Mouse (Mus musculus) ovary, postnatal 14 days (tissue): Measurements from ENCODE around the gene Olfr287.

Source experiments
- DNase-seq: peaks from one replicate; pipeline ENCODE4 v3.0.0; 2022; ENCODE audit warnings: low spot score

The Olfr287 gene

DNA sequence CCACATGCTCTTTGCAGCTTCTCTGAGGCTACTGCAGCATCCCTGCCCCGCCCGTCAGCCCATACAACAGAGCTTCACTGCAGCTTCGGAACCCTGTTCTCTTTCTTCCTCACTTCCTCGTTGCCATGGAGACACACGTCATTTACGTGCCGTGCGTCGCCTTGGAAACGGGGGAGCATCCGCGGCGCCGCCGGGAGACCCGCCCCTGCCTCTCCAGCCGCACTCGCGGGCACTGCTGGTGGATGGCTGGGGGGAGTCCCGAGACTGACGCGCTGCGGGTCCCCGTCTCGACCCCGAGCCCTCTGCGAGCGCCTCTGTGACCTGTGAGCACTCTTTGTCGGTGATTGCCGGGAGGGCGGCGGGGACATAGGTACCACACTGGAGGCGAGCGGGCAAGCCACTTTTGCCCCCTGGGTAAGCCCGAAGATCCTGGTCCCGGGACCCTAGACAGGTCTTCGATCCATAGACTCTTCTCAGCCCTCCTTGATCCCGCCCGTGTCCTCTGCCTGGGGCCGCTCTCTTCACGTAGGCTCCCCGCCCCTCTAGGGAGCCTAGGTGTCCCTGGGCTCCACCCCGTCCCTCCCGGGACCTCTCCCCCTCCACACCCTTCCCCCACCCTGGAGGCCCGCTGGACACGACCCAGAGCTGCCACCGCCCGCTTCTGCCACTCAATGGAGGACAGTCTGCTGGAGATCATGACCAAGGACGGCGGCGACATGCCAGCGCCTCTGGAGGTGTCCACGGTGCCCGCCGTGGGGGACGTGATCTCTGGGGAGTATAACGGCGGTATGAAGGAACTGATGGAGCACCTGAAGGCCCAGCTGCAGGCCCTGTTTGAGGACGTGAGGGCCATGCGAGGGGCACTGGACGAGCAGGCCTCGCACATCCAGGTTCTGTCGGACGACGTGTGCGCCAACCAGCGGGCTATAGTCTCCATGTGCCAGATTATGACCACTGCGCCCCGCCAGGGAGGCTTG, 52.9 kb downstream of the Olfr287 start:
- DNase-seq, result peak; percentile 52

DNA sequence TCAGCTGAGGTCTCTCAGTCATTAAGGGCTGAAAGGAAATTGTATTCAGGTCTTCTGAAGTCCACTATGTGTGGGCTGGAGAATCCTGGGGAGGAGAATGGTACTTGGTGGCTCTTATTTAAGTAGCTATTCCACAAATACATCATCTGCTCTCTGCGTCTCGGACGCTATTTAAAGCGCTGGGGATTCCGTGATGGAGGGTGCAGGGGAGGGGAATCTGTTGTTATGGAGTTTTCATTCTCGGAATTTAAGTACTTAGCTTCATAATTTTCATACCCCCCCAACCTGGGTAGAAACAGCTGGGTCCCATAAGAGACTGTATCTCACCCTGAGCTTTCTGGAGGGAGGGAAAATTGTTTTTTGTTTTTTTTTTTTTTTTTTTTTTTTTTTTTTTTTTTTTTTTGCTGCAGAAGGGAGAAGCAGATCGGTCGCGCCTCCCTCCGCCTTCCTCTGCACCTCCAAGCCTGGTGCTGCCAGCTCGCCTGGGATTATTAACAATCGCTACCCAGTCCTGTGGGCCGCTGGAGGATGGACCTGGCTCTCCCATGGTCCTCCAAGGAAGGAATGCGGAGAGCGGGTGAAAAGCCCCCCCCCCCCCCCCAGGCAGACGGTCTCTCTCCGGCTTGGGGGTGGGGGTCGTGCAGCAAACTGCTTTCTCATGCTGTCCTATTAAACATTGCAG, 53.8 kb downstream of the Olfr287 start, which contains the start of gene Ccdc184:
Ccdc184 (plus strand) TSS at position 196 of the 682 bp plus-strand sequence.
- DNase-seq, result no peak

DNA sequence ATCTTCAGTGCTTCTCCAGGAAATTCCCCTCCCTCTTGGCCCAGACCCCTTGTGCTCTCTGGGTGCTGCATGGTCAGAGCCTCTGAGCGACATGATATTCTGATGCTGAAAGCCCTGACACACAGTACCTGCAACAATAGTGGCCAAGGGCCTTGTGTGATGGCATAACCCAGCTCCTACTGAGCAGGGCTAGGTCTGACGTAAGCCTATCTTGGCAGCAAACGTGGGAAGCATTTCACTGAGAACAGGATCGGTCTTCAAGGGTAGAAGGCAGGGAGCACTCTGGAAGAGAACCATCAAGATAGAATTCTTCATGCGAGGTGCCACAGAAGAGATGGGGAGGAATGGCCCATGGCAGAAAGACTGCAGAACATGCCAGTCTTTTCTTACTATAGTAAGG, 55.3 kb downstream of the Olfr287 start, which contains the start of gene Asb8:
Asb8 (minus strand) TSS at position 101 of the 400 bp plus-strand sequence.
- no peak for DNase-seq

DNA sequence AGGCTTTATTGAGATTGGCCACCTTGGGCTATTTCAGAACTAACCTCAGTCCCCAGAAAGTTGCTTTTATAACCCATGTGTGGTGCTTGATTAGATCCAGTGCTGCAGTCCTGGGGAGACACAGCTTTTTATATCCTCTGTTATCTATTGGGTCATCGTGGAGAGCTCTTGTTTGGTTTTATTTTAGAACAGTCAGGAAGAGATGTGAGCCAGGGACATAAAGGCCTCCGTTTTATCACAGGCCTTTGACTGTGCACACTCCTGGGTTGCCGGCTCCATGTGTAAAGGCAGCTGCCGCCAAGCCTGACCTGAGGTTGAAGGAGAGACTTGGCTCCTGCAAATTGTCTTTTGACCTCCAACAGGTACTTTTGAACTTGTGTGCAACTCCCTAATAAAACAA, 58.3 kb downstream of the Olfr287 start:
- no peak for DNase-seq

DNA sequence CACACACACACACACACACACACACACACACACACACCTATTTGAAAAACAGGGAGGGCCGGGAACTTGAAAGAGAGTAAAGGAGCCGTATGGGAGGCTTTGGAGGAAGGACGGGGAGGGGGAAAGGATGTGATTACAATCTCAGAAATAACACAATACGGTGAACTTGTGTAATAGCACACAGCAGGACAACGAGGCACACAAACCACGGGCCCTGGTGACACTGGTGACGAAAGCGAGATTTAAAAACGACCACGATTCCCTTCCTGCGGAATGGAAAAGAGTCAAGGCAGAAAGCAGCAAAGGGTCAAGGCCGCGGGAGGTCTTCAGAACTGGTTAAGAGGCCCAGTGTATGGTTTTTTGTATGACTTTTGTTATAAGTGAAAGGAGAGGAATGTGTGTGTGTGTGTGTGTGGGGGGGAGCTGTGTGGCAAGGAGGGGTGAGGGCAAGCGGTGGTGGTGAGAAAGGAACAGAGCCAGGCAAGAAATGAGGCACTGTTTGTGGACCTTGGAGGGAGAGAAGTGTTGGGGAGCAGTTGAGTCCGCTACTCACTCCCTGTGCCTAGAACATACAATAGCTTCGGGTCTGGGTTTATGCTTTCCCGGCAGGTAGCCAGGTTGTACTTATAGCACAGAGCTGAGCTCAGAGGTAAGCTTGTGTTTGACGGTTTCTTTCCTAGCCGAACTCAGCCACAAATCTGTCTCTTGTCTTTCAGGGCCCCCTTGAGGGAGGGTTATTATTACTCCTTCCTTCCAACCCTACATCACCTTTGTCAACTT, 59.6 kb downstream of the Olfr287 start:
- no peak for DNase-seq

DNA sequence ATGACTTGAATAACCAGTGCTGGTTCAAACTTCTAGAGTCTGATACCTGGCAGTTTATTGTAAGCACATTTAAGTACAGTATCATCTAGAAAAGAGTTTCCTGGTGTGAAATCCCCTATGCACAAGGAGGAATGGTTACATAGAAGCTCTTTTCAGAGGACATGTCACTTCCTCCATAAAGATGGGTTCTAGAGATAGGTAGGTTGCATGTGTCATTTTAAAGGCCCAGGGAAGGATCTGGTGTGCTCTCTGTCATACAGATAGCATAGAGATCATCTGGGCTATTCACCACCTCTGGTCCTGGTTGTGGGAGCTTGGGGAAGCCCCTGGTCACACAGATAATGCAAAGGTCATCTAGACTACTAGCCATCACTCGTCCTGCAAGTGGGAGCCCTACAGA, 63.6 kb downstream of the Olfr287 start:
- DNase-seq, result no peak
